Mouse (Mus musculus): Measurements from ENCODE around the gene Gstm5. TPM values are rescaled to one million over a fixed set of nuclear protein-coding genes. Genes with fewer than 3 reads are reported as not detected.
"Not testable (repeated sequence)": the region's sequence is repeated elsewhere in the genome, so short reads cannot be mapped to it uniquely, and the experiment has no call there.

The Gstm5 gene
- polyA plus RNA-seq, 1 experiment from 2014 or later, result 154 TPM

DNA sequence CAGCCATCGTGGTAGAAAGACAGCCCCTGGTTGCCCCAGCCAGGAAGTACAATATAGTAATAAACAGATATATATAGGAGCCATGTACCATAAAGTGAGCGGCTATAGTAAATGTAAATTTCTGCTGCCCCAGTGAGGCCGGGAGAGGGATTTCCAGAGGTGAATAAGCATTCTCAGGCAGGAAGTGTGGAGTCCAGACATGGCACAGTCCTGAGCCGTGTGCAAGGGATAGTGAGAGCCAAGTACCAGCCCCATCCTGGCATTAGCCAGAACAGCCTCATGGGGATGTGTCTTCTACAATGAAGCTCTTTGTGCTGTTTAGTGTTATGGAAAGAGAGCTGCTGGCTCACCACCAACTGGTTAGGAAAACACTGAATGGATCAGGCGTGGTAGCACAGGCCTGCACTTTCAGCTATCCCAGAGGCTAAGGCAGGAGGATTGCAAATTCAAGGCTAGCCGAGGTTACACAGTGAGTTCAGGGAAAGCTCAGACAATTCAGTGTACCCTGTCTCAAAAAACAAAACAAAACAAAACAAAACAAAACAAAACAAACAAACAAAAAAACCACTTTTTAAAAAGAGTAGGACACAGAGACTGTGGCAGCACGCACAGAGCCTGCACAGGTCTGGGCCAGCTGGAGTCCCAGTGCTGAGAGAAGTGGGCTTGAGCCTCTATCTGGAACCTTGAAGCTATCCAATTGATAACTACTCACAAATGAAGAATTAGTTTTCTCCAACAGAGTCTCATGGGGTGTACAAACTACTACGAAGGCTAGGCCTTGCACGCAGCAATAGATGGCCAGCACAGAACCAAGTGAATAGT, 7.7 kb upstream of the Gstm5 start:
- Histone ChIP-seq H3K4me1 (replicated peaks; ENCODE audit: control insufficient read depth, insufficient read depth, low read length) (no peaks in the 10 kb centered on the region), H3K4me3 (ENCODE audit: low read depth, low read length) (no peak overlapping the region), H3K9ac (ENCODE audit: low read depth, low read length) (no peak overlapping the region), H3K9me3 (ENCODE audit: control insufficient read depth, low read length) (no peaks in the 10 kb centered on the region; the same call in 1 of the 2 replicates), H3K27ac (ENCODE audit: low read depth, low read length) (no peak overlapping the region), H3K4me2 (no peak overlapping the region), H3K27me3 (replicated peaks; ENCODE audit: control insufficient read depth, insufficient read depth, low read length) (no peaks in the 10 kb centered on the region), H3K36me3 (ENCODE audit: control insufficient read depth, insufficient read depth, low read length) (no peaks in the 10 kb centered on the region)
- no peak for DNase-seq (ENCODE audit: low spot score)
- 86% methylated on average over 9 of the region's 9 CpGs for WGBS
- ATAC-seq (replicated peaks; ENCODE audit: low FRiP score), result no peak

DNA sequence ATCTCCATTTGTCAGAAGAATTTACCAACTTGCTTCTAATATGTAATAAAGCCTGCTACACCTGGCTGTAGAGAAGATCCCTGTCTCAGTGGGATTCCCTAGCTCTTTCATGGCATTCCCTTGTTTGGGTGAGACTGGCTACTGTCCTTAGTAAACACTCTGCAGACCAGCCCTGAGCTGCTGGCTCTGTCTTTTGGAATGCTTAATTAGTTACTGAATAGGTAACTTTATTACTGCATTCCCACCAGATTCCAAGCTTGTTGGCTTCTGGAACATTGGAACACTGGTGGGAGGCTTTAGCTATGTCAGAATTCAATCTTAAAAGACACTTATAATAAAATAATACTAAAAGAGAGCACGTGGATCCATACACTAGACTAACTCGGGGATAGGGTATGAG, 6.4 kb upstream of the Gstm5 start:
- not testable (repeated sequence) for H3K9ac ChIP-seq (ENCODE audit: low read depth, low read length); H3K4me2 ChIP-seq; H3K36me3 ChIP-seq (ENCODE audit: control insufficient read depth, insufficient read depth, low read length); H3K9me3 ChIP-seq (ENCODE audit: control insufficient read depth, low read length); ATAC-seq (replicated peaks; ENCODE audit: low FRiP score); H3K4me1 ChIP-seq (replicated peaks; ENCODE audit: control insufficient read depth, insufficient read depth, low read length); H3K27me3 ChIP-seq (replicated peaks; ENCODE audit: control insufficient read depth, insufficient read depth, low read length); DNase-seq (ENCODE audit: low spot score); H3K27ac ChIP-seq (ENCODE audit: low read depth, low read length); H3K4me3 ChIP-seq (ENCODE audit: low read depth, low read length)
- whole genome bisulfite sequencing, result 58% methylated on average over 2 of the region's 2 CpGs

DNA sequence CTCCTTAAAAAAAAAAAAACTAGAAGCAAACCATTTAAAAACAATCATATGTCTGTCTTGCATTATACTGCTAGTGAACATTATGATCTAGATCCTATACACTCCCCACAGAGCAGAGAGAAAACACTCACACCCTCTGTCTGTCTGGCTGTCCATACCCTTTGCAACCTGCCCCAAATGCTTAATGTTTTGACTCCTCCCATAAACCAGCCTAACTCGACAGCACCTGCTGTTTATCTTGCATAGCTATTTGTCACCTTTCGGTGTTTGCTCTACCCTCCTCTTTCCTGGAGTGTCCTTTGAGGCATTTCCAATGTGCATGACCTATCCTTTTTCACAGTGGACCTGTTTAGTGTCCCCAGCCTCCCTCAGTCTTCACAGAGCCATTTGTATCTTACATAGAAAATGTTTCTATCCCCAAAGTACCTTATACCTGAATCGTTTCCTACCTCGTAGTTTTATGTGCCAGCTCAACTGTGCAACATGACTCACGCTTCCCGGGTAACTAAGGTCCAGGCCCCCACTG, 364 bp upstream of the Gstm5 start:
- Histone ChIP-seq H3K4me1 (replicated peaks; ENCODE audit: control insufficient read depth, insufficient read depth, low read length) (peaks cover 3% of the 10 kb centered on the region; the same call in 1 of the 2 replicates), H3K27ac (ENCODE audit: low read depth, low read length) (0 out of 2 replicates have a peak overlapping the region, but pooled peaks have one; percentile 84), H3K9me3 (ENCODE audit: control insufficient read depth, low read length) (no peaks in the 10 kb centered on the region), H3K4me3 (ENCODE audit: low read depth, low read length) (peak overlapping the region; percentile 60), H3K4me2 (peak overlapping the region; percentile 85), H3K27me3 (replicated peaks; ENCODE audit: control insufficient read depth, insufficient read depth, low read length) (no peaks in the 10 kb centered on the region), H3K9ac (ENCODE audit: low read depth, low read length) (peak overlapping the region; percentile 78), H3K36me3 (ENCODE audit: control insufficient read depth, insufficient read depth, low read length) (no peaks in the 10 kb centered on the region)
- DNase-seq (ENCODE audit: low spot score) (no peak), ATAC-seq (replicated peaks; ENCODE audit: low FRiP score) (peak; percentile 38; the same call in 1 of the 2 replicates)
- WGBS, result 10% methylated on average over 6 of the region's 6 CpGs

DNA sequence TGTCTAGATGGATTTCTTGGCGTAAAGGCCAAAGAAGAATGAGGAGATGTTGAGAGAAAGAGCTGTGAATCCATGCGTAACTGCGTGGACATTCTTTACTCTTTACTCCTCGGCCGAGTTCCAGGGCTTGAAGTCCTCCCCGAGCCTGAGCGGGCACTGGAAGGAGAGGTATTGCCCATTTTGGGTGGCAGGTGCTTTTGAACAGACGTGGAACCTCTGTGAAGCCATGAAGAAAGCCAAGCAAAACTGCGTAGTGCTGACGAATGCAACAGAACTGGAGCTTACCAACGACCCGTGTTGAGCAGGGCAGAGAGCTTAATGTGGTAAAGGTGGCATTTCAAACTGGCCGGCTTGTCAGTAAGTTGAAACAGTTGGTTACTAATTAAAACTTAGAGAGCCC, 3.1 kb downstream of the Gstm5 start:
- no peaks in the 10 kb centered on the region for H3K36me3 ChIP-seq (ENCODE audit: control insufficient read depth, insufficient read depth, low read length)
- no peaks in the 10 kb centered on the region for H3K27me3 ChIP-seq (replicated peaks; ENCODE audit: control insufficient read depth, insufficient read depth, low read length)
- no peaks in the 10 kb centered on the region for H3K9me3 ChIP-seq (ENCODE audit: control insufficient read depth, low read length)
- H3K27ac ChIP-seq (ENCODE audit: low read depth, low read length), result no peak overlapping the region
- no peak overlapping the region for H3K4me2 ChIP-seq
- ATAC-seq (replicated peaks; ENCODE audit: low FRiP score), result no peak
- peaks cover 3% of the 10 kb centered on the region; the same call in 1 of the 2 replicates for H3K4me1 ChIP-seq (replicated peaks; ENCODE audit: control insufficient read depth, insufficient read depth, low read length)
- H3K9ac ChIP-seq (ENCODE audit: low read depth, low read length), result no peak overlapping the region
- no peak for DNase-seq (ENCODE audit: low spot score)
- 91% methylated on average over 13 of the region's 13 CpGs for WGBS
- no peak overlapping the region for H3K4me3 ChIP-seq (ENCODE audit: low read depth, low read length)

DNA sequence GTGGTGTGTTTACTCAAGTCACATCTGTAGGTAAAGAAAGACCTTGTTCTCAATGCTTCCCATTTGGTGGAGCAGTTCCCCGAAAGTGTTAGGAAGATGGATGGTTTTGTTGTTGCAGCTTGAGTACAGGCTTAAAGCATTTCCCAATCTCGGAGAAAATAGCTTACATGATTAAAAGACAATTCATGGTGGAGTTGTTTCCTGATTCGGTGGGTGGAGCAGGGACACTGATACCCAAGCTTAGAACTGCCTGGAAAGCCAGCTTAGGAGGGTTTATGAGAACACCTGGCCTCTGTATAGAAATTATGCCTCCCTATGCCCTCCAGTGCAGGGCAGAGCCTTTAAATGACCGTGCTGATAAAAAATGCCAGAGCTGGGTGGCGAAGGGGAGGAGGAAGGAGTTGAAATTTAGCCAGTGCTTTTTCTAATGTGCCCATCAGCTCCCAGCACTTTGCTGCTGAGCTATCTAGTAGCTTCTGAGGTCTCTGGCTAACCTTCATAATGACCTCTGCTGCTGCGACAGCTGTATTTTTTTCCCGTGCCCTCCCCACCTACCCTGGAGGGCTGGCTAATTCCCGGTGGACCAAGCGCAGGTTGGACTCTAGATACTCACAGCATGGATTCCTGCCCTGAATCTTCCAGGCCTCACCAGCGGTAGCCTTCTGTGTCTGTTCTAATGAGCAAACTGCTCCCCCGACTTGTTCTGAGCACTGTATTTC, 5.5 kb downstream of the Gstm5 start:
- WGBS, result 68% methylated on average over 11 of the region's 11 CpGs
- no peaks in the 10 kb centered on the region for H3K9me3 ChIP-seq (ENCODE audit: control insufficient read depth, low read length)
- H3K4me3 ChIP-seq (ENCODE audit: low read depth, low read length), result no peak overlapping the region
- DNase-seq (ENCODE audit: low spot score) (no peak), ATAC-seq (replicated peaks; ENCODE audit: low FRiP score) (no peak)
- no peak overlapping the region for H3K4me2 ChIP-seq
- no peaks in the 10 kb centered on the region for H3K27me3 ChIP-seq (replicated peaks; ENCODE audit: control insufficient read depth, insufficient read depth, low read length)
- H3K27ac ChIP-seq (ENCODE audit: low read depth, low read length), result no peak overlapping the region
- H3K36me3 ChIP-seq (ENCODE audit: control insufficient read depth, insufficient read depth, low read length), result no peaks in the 10 kb centered on the region
- H3K4me1 ChIP-seq (replicated peaks; ENCODE audit: control insufficient read depth, insufficient read depth, low read length), result peaks cover 7% of the 10 kb centered on the region; the same call in 1 of the 2 replicates
- no peak overlapping the region for H3K9ac ChIP-seq (ENCODE audit: low read depth, low read length)

DNA sequence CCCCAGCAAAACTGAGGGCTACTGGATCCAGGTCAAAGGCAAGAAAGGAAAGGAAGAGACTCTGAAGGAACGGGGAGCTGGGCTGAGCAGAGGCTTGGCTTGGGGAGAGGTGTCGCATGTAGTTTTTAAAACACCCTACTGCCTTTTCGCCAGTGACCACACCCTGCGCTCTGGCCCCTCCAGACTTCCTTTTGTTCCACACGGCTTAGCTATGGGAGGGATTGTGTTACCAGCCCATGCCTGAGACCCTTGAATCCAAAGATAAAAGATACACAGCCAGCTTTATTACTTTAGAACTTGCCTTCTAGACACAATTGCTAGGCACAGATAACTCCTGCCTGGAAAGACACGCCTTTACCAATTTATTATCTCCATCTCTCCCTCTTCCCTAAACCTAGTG, 10.3 kb downstream of the Gstm5 start:
- DNase-seq (ENCODE audit: low spot score) (no peak), ATAC-seq (replicated peaks; ENCODE audit: low FRiP score) (peak; percentile 36; the same call in 1 of the 2 replicates)

DNA sequence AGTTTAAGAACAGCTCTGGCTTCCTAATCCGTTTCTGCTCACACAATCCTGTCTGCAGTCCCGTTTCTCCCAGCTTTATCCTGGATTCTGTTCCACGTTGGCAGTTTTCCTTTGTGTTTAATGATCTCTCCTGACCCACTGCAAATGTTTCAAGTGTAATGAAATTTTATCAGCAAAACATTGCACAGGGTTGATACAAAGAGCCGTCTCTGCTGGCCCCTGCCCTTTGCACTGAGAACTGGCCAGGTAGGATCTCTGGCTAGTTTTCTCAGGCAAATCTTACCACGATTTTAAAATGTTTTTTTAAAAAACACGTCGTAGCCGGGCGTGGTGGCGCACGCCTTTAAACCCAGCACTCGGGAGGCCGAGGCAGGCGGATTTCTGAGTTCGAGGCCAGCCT, 21.1 kb downstream of the Gstm5 start:
- 82% methylated on average over 15 of the region's 15 CpGs for WGBS
- ATAC-seq (replicated peaks; ENCODE audit: low FRiP score), result no peak

More for the DNA sequence above, 10.3 kb downstream of the Gstm5 start:
- 44% methylated on average over 6 of the region's 6 CpGs for WGBS
- H3K36me3 ChIP-seq (ENCODE audit: control insufficient read depth, insufficient read depth, low read length), result no peaks in the 10 kb centered on the region
- H3K9me3 ChIP-seq (ENCODE audit: control insufficient read depth, low read length), result no peaks in the 10 kb centered on the region
- no peak overlapping the region for H3K4me3 ChIP-seq (ENCODE audit: low read depth, low read length)
- H3K4me2 ChIP-seq, result peak overlapping the region; percentile 33; the same call in 1 of the 2 replicates
- no peaks in the 10 kb centered on the region for H3K27me3 ChIP-seq (replicated peaks; ENCODE audit: control insufficient read depth, insufficient read depth, low read length)
- peaks cover 5% of the 10 kb centered on the region; the same call in 1 of the 2 replicates for H3K4me1 ChIP-seq (replicated peaks; ENCODE audit: control insufficient read depth, insufficient read depth, low read length)
- no peak overlapping the region; the same call in 1 of the 2 replicates for H3K27ac ChIP-seq (ENCODE audit: low read depth, low read length)
- no peak overlapping the region for H3K9ac ChIP-seq (ENCODE audit: low read depth, low read length)

DNA sequence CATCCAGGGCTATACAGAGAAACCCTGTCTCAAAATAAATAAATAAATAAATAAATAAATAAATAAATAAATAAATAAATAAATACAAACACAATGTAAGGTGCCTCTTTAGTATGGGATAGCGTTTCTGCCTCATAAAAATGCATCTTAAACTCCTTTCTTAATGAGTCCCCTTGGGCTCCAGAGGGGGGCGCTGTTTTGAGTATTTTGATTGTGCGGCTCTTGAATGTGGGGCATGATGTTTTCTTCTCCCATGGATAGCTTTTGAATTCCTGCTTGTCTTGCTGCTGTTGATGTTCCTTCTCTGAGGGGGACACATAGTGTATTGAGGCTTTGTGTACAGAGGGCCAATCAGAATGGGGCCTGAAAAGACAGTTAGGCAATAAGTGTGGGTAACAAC, 21.5 kb downstream of the Gstm5 start:
- ATAC-seq (replicated peaks; ENCODE audit: low FRiP score), result no peak
- 66% methylated on average over 3 of the region's 3 CpGs for WGBS
- H3K4me1 ChIP-seq (replicated peaks; ENCODE audit: control insufficient read depth, insufficient read depth, low read length), result no peaks in the 10 kb centered on the region
- no peak for DNase-seq (ENCODE audit: low spot score)
- H3K27me3 ChIP-seq (replicated peaks; ENCODE audit: control insufficient read depth, insufficient read depth, low read length), result no peaks in the 10 kb centered on the region
- no peak overlapping the region for H3K4me2 ChIP-seq
- H3K9me3 ChIP-seq (ENCODE audit: control insufficient read depth, low read length), result no peaks in the 10 kb centered on the region
- H3K36me3 ChIP-seq (ENCODE audit: control insufficient read depth, insufficient read depth, low read length), result no peaks in the 10 kb centered on the region
- no peak overlapping the region for H3K27ac ChIP-seq (ENCODE audit: low read depth, low read length)
- H3K4me3 ChIP-seq (ENCODE audit: low read depth, low read length), result no peak overlapping the region
- no peak overlapping the region for H3K9ac ChIP-seq (ENCODE audit: low read depth, low read length)

More for the DNA sequence above, 21.1 kb downstream of the Gstm5 start:
- DNase-seq (ENCODE audit: low spot score), result no peak
- H3K9ac ChIP-seq (ENCODE audit: low read depth, low read length), result no peak overlapping the region
- H3K27me3 ChIP-seq (replicated peaks; ENCODE audit: control insufficient read depth, insufficient read depth, low read length), result no peaks in the 10 kb centered on the region
- H3K27ac ChIP-seq (ENCODE audit: low read depth, low read length), result no peak overlapping the region
- no peaks in the 10 kb centered on the region for H3K36me3 ChIP-seq (ENCODE audit: control insufficient read depth, insufficient read depth, low read length)
- no peak overlapping the region for H3K4me3 ChIP-seq (ENCODE audit: low read depth, low read length)
- no peak overlapping the region for H3K4me2 ChIP-seq
- no peaks in the 10 kb centered on the region for H3K9me3 ChIP-seq (ENCODE audit: control insufficient read depth, low read length)
- H3K4me1 ChIP-seq (replicated peaks; ENCODE audit: control insufficient read depth, insufficient read depth, low read length), result no peaks in the 10 kb centered on the region
